Comparison of ENCODE assay signal across 16 mouse cellular contexts in genomic region chr14:76471301-76471700, GRCm38 (mm10). TPM values are rescaled to one million over a fixed set of nuclear protein-coding genes. Genes with fewer than 3 reads are reported as not detected.
A peak's percentile ranks its signal among the peaks of the same experiment; 100 is the strongest.
DNase-seq lines count a peak whose midpoint lies in the region; ATAC-seq and TF ChIP-seq lines count a peak whose summit lies in the region.
"Had no signal": no experiment of that assay in that cellular context is flagged by ENCODE, and none has a peak within 500 bp of the region (broad histone marks: within the 10 kb centered on the region; RNA-seq: fewer than 3 reads in every experiment).

No protein-coding gene starts in this region.

- peak overlapping the region; percentile 48 for H3K4me2 ChIP-seq in heart, embryonic 11.5 days
- H3K4me2 ChIP-seq in kidney, embryonic 15.5 days, result no peak overlapping the region; the same call in 1 of the 2 replicates
- H3K4me2 ChIP-seq: limb, embryonic 15.5 days; neural tube, embryonic 12.5 days had no signal

- H3K9me3 ChIP-seq in heart, embryonic 11.5 days (replicated peaks; ENCODE audit: control insufficient read depth, low read length), result no peaks in the 10 kb centered on the region
- H3K9me3 ChIP-seq in kidney, embryonic 15.5 days (replicated peaks), result no peaks in the 10 kb centered on the region
- H3K9me3 ChIP-seq in ES-Bruce4 (replicated peaks; ENCODE audit: control insufficient read depth, insufficient read depth, low read length, poor library complexity, severe bottlenecking), result no peaks in the 10 kb centered on the region
- H3K9me3 ChIP-seq: heart, embryonic 10.5 days; limb, embryonic 15.5 days; neural tube, embryonic 12.5 days had no signal

- H3K9ac ChIP-seq in heart, embryonic 11.5 days (ENCODE audit: low read depth, low read length), result no peak overlapping the region
- no peak overlapping the region for H3K9ac ChIP-seq in kidney, embryonic 15.5 days
- no peak overlapping the region for H3K9ac ChIP-seq in ES-Bruce4 (ENCODE audit: low read depth, poor library complexity, severe bottlenecking)
- H3K9ac ChIP-seq: limb, embryonic 15.5 days; liver, postnatal 0 days; neural tube, embryonic 12.5 days had no signal

- no peak for ATAC-seq in heart, embryonic 11.5 days (replicated peaks; ENCODE audit: insufficient number of reproducible peaks, low FRiP score, low TSS enrichment)
- ATAC-seq in kidney, embryonic 15.5 days (replicated peaks; ENCODE audit: low FRiP score), result 0 out of 2 replicates have a peak, but pooled peaks have one; percentile 9
- ATAC-seq: inflammation-experienced regulatory T-cells, adult 6 months; liver, postnatal 0 days; midbrain, embryonic 16.5 days had no signal

- H3K36me3 ChIP-seq in heart, embryonic 11.5 days (ENCODE audit: control insufficient read depth, insufficient read depth, low read length), result no peaks in the 10 kb centered on the region
- H3K36me3 ChIP-seq in kidney, embryonic 15.5 days, result peaks cover 7% of the 10 kb centered on the region; the same call in 1 of the 2 replicates
- no peaks in the 10 kb centered on the region for H3K36me3 ChIP-seq in ES-Bruce4 (ENCODE audit: control insufficient read depth, insufficient read depth, low read length, poor library complexity, severe bottlenecking)
- H3K36me3 ChIP-seq: heart, embryonic 10.5 days; limb, embryonic 15.5 days; neural tube, embryonic 12.5 days had no signal

- no peak overlapping the region for H3K4me3 ChIP-seq in heart, embryonic 11.5 days (ENCODE audit: low read depth, low read length)
- no peak overlapping the region for H3K4me3 ChIP-seq in kidney, embryonic 15.5 days (replicated peaks)
- peak overlapping the region; percentile 28 for H3K4me3 ChIP-seq in ES-Bruce4 (ENCODE audit: low read depth, low read length)
- H3K4me3 ChIP-seq: heart, embryonic 10.5 days; limb, embryonic 15.5 days; neural tube, embryonic 12.5 days had no signal

- no peak for TF ChIP-seq EP300 in ES-Bruce4 (IDR thresholded peaks at IDR 0.05; ENCODE audit: insufficient read depth, low read depth, low read length)

- no peaks in the 10 kb centered on the region for H3K27me3 ChIP-seq in heart, embryonic 11.5 days (ENCODE audit: control insufficient read depth, insufficient read depth, low read length)
- no peaks in the 10 kb centered on the region for H3K27me3 ChIP-seq in kidney, embryonic 15.5 days
- H3K27me3 ChIP-seq in ES-Bruce4 (ENCODE audit: control insufficient read depth, insufficient read depth, low read length, poor library complexity, severe bottlenecking), result no peaks in the 10 kb centered on the region
- H3K27me3 ChIP-seq: limb, embryonic 15.5 days; neural tube, embryonic 12.5 days had no signal

- H3K4me1 ChIP-seq in heart, embryonic 11.5 days (ENCODE audit: control insufficient read depth, insufficient read depth, low read length), result peaks cover 11% of the 10 kb centered on the region
- peaks cover 35% of the 10 kb centered on the region for H3K4me1 ChIP-seq in kidney, embryonic 15.5 days
- peaks cover 1% of the 10 kb centered on the region for H3K4me1 ChIP-seq in ES-Bruce4 (ENCODE audit: control insufficient read depth, insufficient read depth, low read length)

- 60% methylated on average over 19 of the region's 19 CpGs for WGBS in heart, embryonic 11.5 days (ENCODE audit: insufficient replicate concordance)
- 57% methylated on average over 19 of the region's 19 CpGs for WGBS in kidney, embryonic 15.5 days

- no peak for DNase-seq in heart, adult 8-10 months (ENCODE audit: low spot score)
- no peak for DNase-seq in kidney, adult 18-20 months
- DNase-seq in R1 (ENCODE audit: low read depth, low spot score), result peak; percentile 83
- no peak for DNase-seq in natural killer cell, adult 2 months (ENCODE audit: low spot score in 2 of 2)
- DNase-seq: cerebellum, adult 9-11 months; layer of hippocampus, adult 9-11 months; liver, postnatal 0 days; right cerebral cortex, postnatal 4 days had no signal

- H3K27ac ChIP-seq in heart, embryonic 11.5 days (ENCODE audit: low read depth, low read length), result no peak overlapping the region
- H3K27ac ChIP-seq in kidney, embryonic 15.5 days, result no peak overlapping the region
- H3K27ac ChIP-seq in ES-Bruce4 (ENCODE audit: insufficient read depth, low read length), result no peak overlapping the region
- H3K27ac ChIP-seq: heart, embryonic 10.5 days; limb, embryonic 15.5 days; neural tube, embryonic 12.5 days had no signal

- no peak for TF ChIP-seq POLR2A in ES-Bruce4 (IDR thresholded peaks at IDR 0.05; ENCODE audit: insufficient read depth, low read length)

- TF ChIP-seq CTCF in ES-Bruce4 (IDR thresholded peaks at IDR 0.05; ENCODE audit: low read depth, low read length), result no peak

RNA-seq across cellular contexts. Expression of gene Tsc22d1, which starts 56.5 kb away (rescaled TPM):
- polyA plus RNA-seq in heart, embryonic 11.5 days (2014; fragmentation: Nextera tagmentation; extraction: Ambion mirVana), result 444 and 455 TPM in 2 replicates
- 100 to 1,000 TPM; 338 to 435 (median 378) TPM for total RNA-seq in heart, adult 8-10 months (2022)
- 721 and 908 TPM in 2 replicates for polyA plus RNA-seq in kidney, embryonic 15.5 days (2015; fragmentation: Nextera tagmentation; extraction: Ambion mirVana)
- 258 and 261 TPM in 2 replicates for polyA plus RNA-seq in ES-Bruce4 (2011; ENCODE audit: insufficient read depth, insufficient read length, low read depth, missing spikeins)
